Mouse (Mus musculus) limb, embryonic 10.5 days (tissue): ENCODE measurements around the gene Mapk12. TPM values are rescaled to one million over a fixed set of nuclear protein-coding genes. Genes with fewer than 3 reads are reported as not detected.

Source experiments
- DNase-seq: peaks from one replicate; pipeline ENCODE4 v3.0.0-alpha.2; 2017; ENCODE audit warnings: low spot score
- H3K27ac ChIP-seq: fragments of 300-500 bp; sonication (generic); 2 replicates; pipeline ENCODE4 v1.5.1; 2016; ENCODE audit warnings: mild to moderate bottlenecking
- H3K27me3 ChIP-seq: fragments of 300-500 bp; sonication (generic); 2 replicates; pipeline ENCODE4 v1.6.1; 2016; ENCODE audit warnings: low read depth, mild to moderate bottlenecking; ENCODE audit not compliant: poor library complexity, severe bottlenecking
- H3K36me3 ChIP-seq: fragments of 300-500 bp; sonication (generic); 2 replicates; pipeline ENCODE4 v1.6.1; 2016; ENCODE audit warnings: mild to moderate bottlenecking, moderate library complexity
- H3K4me1 ChIP-seq: fragments of 300-500 bp; sonication (generic); 2 replicates; pipeline ENCODE4 v1.6.1; 2016
- H3K4me3 ChIP-seq: fragments of 300-500 bp; sonication (generic); 2 replicates; pipeline ENCODE4 v1.5.1; 2016; ENCODE audit warnings: mild to moderate bottlenecking, moderate library complexity
- H3K9me3 ChIP-seq: fragments of 300-500 bp; sonication (generic); replicated peaks from 2 replicates; pipeline ENCODE4 v1.6.1; 2016; ENCODE audit warnings: mild to moderate bottlenecking
- WGBS: fragments of 180-500 bp; shearing (Covaris S2); methylation state at CpG from one replicate; pipeline ENCODE4 v1.1.7; 2016; 5-methylcytosine and 5-hydroxymethylcytosine counted together
- microRNA-seq: library from miRNA; unstranded; fragments of <30 nt; microRNA quantifications from one replicate; pipeline ENCODE4, GENCODE M21; 2017
- polyA plus RNA-seq: library from polyadenylated mRNA; unstranded; fragments of >200 nt; fragmentation: Nextera tagmentation; extraction: Ambion mirVana; gene quantifications from 2 replicates; pipeline ENCODE4 v1.2.1, GENCODE M21; 2016

The Mapk12 gene
- polyA plus RNA-seq, 1 experiment from 2014 or later: 21.5 TPM

GRCm38 (mm10) chr15:89097450-89097849 lies 43.1 kb downstream of the Mapk12 start:
- DNase-seq: no peak
- Histone ChIP-seq H3K9me3 (no peaks in the 10 kb centered on the region), H3K4me1 (no peaks in the 10 kb centered on the region), H3K27ac (no peak overlapping the region), H3K4me3 (no peak overlapping the region), H3K27me3 (no peaks in the 10 kb centered on the region), H3K36me3 (peaks cover 100% of the 10 kb centered on the region)
- WGBS: 94% methylated on average over 5 of the region's 5 CpGs

GRCm38 (mm10) chr15:89092181-89092580 lies 48.3 kb downstream of the Mapk12 start:
- Histone ChIP-seq H3K9me3 (no peaks in the 10 kb centered on the region), H3K4me1 (peaks cover 26% of the 10 kb centered on the region), H3K27ac (no peak overlapping the region), H3K36me3 (peaks cover 54% of the 10 kb centered on the region), H3K4me3 (no peak overlapping the region), H3K27me3 (no peaks in the 10 kb centered on the region)
- DNase-seq: no peak
- WGBS: 83% methylated on average over 5 of the region's 5 CpGs

GRCm38 (mm10) chr15:89090662-89091061 lies 49.8 kb downstream of the Mapk12 start:
- Histone ChIP-seq H3K27ac (no peak overlapping the region), H3K4me1 (peaks cover 26% of the 10 kb centered on the region), H3K4me3 (no peak overlapping the region), H3K9me3 (no peaks in the 10 kb centered on the region), H3K36me3 (peaks cover 54% of the 10 kb centered on the region), H3K27me3 (no peaks in the 10 kb centered on the region)
- 69% methylated on average over 4 of the region's 4 CpGs for WGBS
- DNase-seq: no peak

- H3K4me3 ChIP-seq: peak overlapping the region; percentile 92
- peaks cover 26% of the 10 kb centered on the region for H3K4me1 ChIP-seq
- WGBS: 4% methylated on average over 68 of the region's 68 CpGs
- no peak for DNase-seq
- peak overlapping the region; percentile 89 for H3K27ac ChIP-seq
- H3K27me3 ChIP-seq: no peaks in the 10 kb centered on the region
- peaks cover 54% of the 10 kb centered on the region for H3K36me3 ChIP-seq
- no peaks in the 10 kb centered on the region for H3K9me3 ChIP-seq
Observed at GRCm38 (mm10) chr15:89089248-89090051, 51.1 kb downstream of the Mapk12 start.

- no peaks in the 10 kb centered on the region for H3K27me3 ChIP-seq
- 3% methylated on average over 38 of the region's 38 CpGs for WGBS
- H3K9me3 ChIP-seq: no peaks in the 10 kb centered on the region
- peaks cover 54% of the 10 kb centered on the region for H3K36me3 ChIP-seq
- peak within 1 kb of the TSS; percentile 92 for H3K4me3 ChIP-seq
- peaks cover 26% of the 10 kb centered on the region for H3K4me1 ChIP-seq
- H3K27ac ChIP-seq: peak within 1 kb of the TSS; percentile 89
- DNase-seq: peak; percentile 92
Observed at GRCm38 (mm10) chr15:89088607-89089247, 51.8 kb downstream of the Mapk12 start, which contains the start of gene Selenoo. Gene Selenoo, plus strand, starts transcription at chr15:89089084.

GRCm38 (mm10) chr15:89084826-89085225 lies 55.7 kb downstream of the Mapk12 start:
- Histone ChIP-seq H3K9me3 (no peaks in the 10 kb centered on the region), H3K4me1 (peaks cover 16% of the 10 kb centered on the region), H3K36me3 (peaks cover 74% of the 10 kb centered on the region), H3K27ac (no peak overlapping the region), H3K4me3 (no peak overlapping the region), H3K27me3 (no peaks in the 10 kb centered on the region)
- no peak for DNase-seq
- 90% methylated on average over 2 of the region's 2 CpGs for WGBS

- no peak overlapping the region for H3K4me3 ChIP-seq
- WGBS: 90% methylated on average over 1 of the region's 1 CpGs
Observed at GRCm38 (mm10) chr15:89083906-89084305, 56.6 kb downstream of the Mapk12 start.

More at GRCm38 (mm10) chr15:89083906-89084305, 56.6 kb downstream of the Mapk12 start:
- H3K9me3 ChIP-seq: no peaks in the 10 kb centered on the region
- no peak for DNase-seq
- no peaks in the 10 kb centered on the region for H3K27me3 ChIP-seq
- H3K36me3 ChIP-seq: peaks cover 82% of the 10 kb centered on the region
- peaks cover 11% of the 10 kb centered on the region for H3K4me1 ChIP-seq
- H3K27ac ChIP-seq: no peak overlapping the region

Small RNA genes lying within 50 kb of the gene (microRNA-seq; reads per million reads assigned to microRNA genes)
- gene Mir6958 (3.8 reads per million, percentile 5 among the genes with 10 or more reads in this experiment), gene Mir7118 (not detected)

Other genes starting within 250 kb of the Mapk12 start
- not detected in 2 replicates for gene Ttll8, start 186.3 kb downstream of the Mapk12 start, polyA plus RNA-seq
- gene Mlc1, start 161.7 kb downstream of the Mapk12 start, polyA plus RNA-seq: not detected in 2 replicates
- gene Mov10l1, start 157.8 kb downstream of the Mapk12 start, polyA plus RNA-seq: 0.11 and 0.18 TPM in 2 replicates
- 0.09 and 0.44 TPM in 2 replicates for gene Panx2, start 81.0 kb downstream of the Mapk12 start, polyA plus RNA-seq
- 59.5 and 62.1 TPM in 2 replicates for gene Trabd, start 65.6 kb downstream of the Mapk12 start, polyA plus RNA-seq
- gene Selenoo, start 51.6 kb downstream of the Mapk12 start, polyA plus RNA-seq: 10.6 and 13.9 TPM in 2 replicates
- gene Tubgcp6, start 17.6 kb downstream of the Mapk12 start, polyA plus RNA-seq: 24.4 and 28.6 TPM in 2 replicates
- gene Hdac10, start 12.0 kb downstream of the Mapk12 start, polyA plus RNA-seq: 13.0 and 13.8 TPM in 2 replicates
- 20.3 and 21.8 TPM in 2 replicates for gene Mapk11, start 8.9 kb upstream of the Mapk12 start, polyA plus RNA-seq
- 147 and 162 TPM in 2 replicates for gene Plxnb2, start 40.1 kb upstream of the Mapk12 start, polyA plus RNA-seq
- 21.2 and 27.5 TPM in 2 replicates for gene Dennd6b, start 55.8 kb upstream of the Mapk12 start, polyA plus RNA-seq
- gene Ppp6r2, start 70.8 kb upstream of the Mapk12 start, polyA plus RNA-seq: 15.4 and 21.2 TPM in 2 replicates
- gene Sbf1, start 174.6 kb upstream of the Mapk12 start, polyA plus RNA-seq: 71.9 and 80.9 TPM in 2 replicates
- gene Adm2, start 182.0 kb upstream of the Mapk12 start, polyA plus RNA-seq: 0.11 and 0.18 TPM in 2 replicates
- gene Miox, start 193.7 kb upstream of the Mapk12 start, polyA plus RNA-seq: not detected in 2 replicates
- 40.8 and 45.1 TPM in 2 replicates for gene Lmf2, start 215.0 kb upstream of the Mapk12 start, polyA plus RNA-seq
- 197 and 200 TPM in 2 replicates for gene Ncaph2, start 215.0 kb upstream of the Mapk12 start, polyA plus RNA-seq
- gene Sco2, start 233.1 kb upstream of the Mapk12 start, polyA plus RNA-seq: 7.4 and 9.0 TPM in 2 replicates
- gene Tymp, start 236.3 kb upstream of the Mapk12 start, polyA plus RNA-seq: 1.2 and 1.5 TPM in 2 replicates
- 0.39 and 0.53 TPM in 2 replicates for gene Odf3b, start 238.6 kb upstream of the Mapk12 start, polyA plus RNA-seq
- gene Klhdc7b, start 244.2 kb upstream of the Mapk12 start, polyA plus RNA-seq: 0.08 TPM in 1 of 2 replicates, not detected in the other